Mouse (Mus musculus) testis, adult 2 months (tissue): ENCODE results near the gene Dusp2. TPM values are rescaled to one million over a fixed set of nuclear protein-coding genes. Genes with fewer than 3 reads are reported as not detected.

Experiments
- H3K27ac ChIP-seq: fragments of 200-500 bp; 2 replicates; pipeline ENCODE4 v1.5.1; 2012; ENCODE audit warnings: low read depth, low read length; ENCODE audit not compliant: control insufficient read depth, insufficient read depth
- H3K27me3 ChIP-seq: fragments of 200-500 bp; 2 replicates; pipeline ENCODE4 v1.6.1; 2012; ENCODE audit warnings: mild to moderate bottlenecking, low read length, moderate library complexity; ENCODE audit not compliant: control insufficient read depth, insufficient read depth
- H3K36me3 ChIP-seq: fragments of 200-500 bp; 2 replicates; pipeline ENCODE4 v1.6.1; 2012; ENCODE audit warnings: mild to moderate bottlenecking, low read length; ENCODE audit not compliant: control insufficient read depth, insufficient read depth
- H3K4me1 ChIP-seq: fragments of 200-500 bp; 2 replicates; pipeline ENCODE4 v1.6.1; 2012; ENCODE audit warnings: low read length; ENCODE audit not compliant: control insufficient read depth, insufficient read depth
- H3K4me3 ChIP-seq: fragments of 200-500 bp; 2 replicates; pipeline ENCODE4 v1.5.1; 2012; ENCODE audit warnings: low read depth, mild to moderate bottlenecking, low read length, moderate library complexity, mixed read lengths; ENCODE audit not compliant: control insufficient read depth
- CTCF ChIP-seq: fragments of 200-500 bp; IDR thresholded peaks from 2 replicates; pipeline ENCODE4 v1.5.1; 2012; ENCODE audit warnings: low read depth, mild to moderate bottlenecking, inconsistent platforms, low read length, moderate library complexity; ENCODE audit not compliant: control insufficient read depth, insufficient read depth, insufficient replicate concordance
- POLR2A ChIP-seq: fragments of 200-500 bp; IDR thresholded peaks from 2 replicates; pipeline ENCODE4 v1.6.1; 2012; ENCODE audit warnings: low read depth, mild to moderate bottlenecking, inconsistent platforms, low read length, moderate library complexity; ENCODE audit not compliant: control insufficient read depth
- polyA plus RNA-seq: library from polyadenylated mRNA; depleted of rRNA; stranded (reverse); fragments of >200 nt; gene quantifications from 2 replicates; pipeline ENCODE4 v1.2.3, GENCODE M21; 2012

The Dusp2 gene
- polyA plus RNA-seq, 1 experiment, result 6.7 TPM

- Histone ChIP-seq H3K27ac (no peak overlapping the region), H3K4me1 (no peaks in the 10 kb centered on the region), H3K36me3 (no peaks in the 10 kb centered on the region), H3K4me3 (no peak overlapping the region), H3K27me3 (no peaks in the 10 kb centered on the region)
- no peak for TF ChIP-seq CTCF
- TF ChIP-seq POLR2A, result no peak
These were observed 10.4 kb downstream of the Dusp2 start for GRCm38 (mm10) chr2:127346334-127346733.

GRCm38 (mm10) chr2:127347147-127347985 lies 11.4 kb downstream of the Dusp2 start:
- H3K4me1 ChIP-seq, result no peaks in the 10 kb centered on the region
- no peaks in the 10 kb centered on the region for H3K27me3 ChIP-seq
- no peak overlapping the region for H3K27ac ChIP-seq
- H3K4me3 ChIP-seq, result no peak overlapping the region
- no peaks in the 10 kb centered on the region for H3K36me3 ChIP-seq
- TF ChIP-seq POLR2A (no peak), CTCF (no peak)

GRCm38 (mm10) chr2:127353881-127354280 lies 17.9 kb downstream of the Dusp2 start:
- Histone ChIP-seq H3K36me3 (no peaks in the 10 kb centered on the region), H3K27ac (no peak overlapping the region), H3K27me3 (no peaks in the 10 kb centered on the region), H3K4me1 (no peaks in the 10 kb centered on the region), H3K4me3 (no peak overlapping the region)
- TF ChIP-seq CTCF, result no peak
- TF ChIP-seq POLR2A, result no peak

GRCm38 (mm10) chr2:127362459-127363281 lies 26.7 kb downstream of the Dusp2 start, which contains the start of gene Adra2b:
Gene Adra2b (plus strand): TSS chr2:127363208.
- TF ChIP-seq CTCF (peak; percentile 75; the same call in 1 of the 2 replicates), POLR2A (no peak)
- Histone ChIP-seq H3K27me3 (no peaks in the 10 kb centered on the region), H3K4me1 (peaks cover 7% of the 10 kb centered on the region), H3K36me3 (no peaks in the 10 kb centered on the region), H3K27ac (no peak within 1 kb of the TSS), H3K4me3 (peak within 1 kb of the TSS; percentile 67)

- H3K27ac ChIP-seq, result no peak overlapping the region
- TF ChIP-seq CTCF, result no peak
- TF ChIP-seq POLR2A, result no peak
- no peaks in the 10 kb centered on the region for H3K27me3 ChIP-seq
- peaks cover 7% of the 10 kb centered on the region for H3K4me1 ChIP-seq
- no peaks in the 10 kb centered on the region for H3K36me3 ChIP-seq
- peak overlapping the region; percentile 67 for H3K4me3 ChIP-seq
These were observed 27.3 kb downstream of the Dusp2 start for GRCm38 (mm10) chr2:127363282-127363652.

- H3K36me3 ChIP-seq, result no peaks in the 10 kb centered on the region
- H3K4me3 ChIP-seq, result peak overlapping the region; percentile 67
- H3K27ac ChIP-seq, result no peak overlapping the region
- TF ChIP-seq POLR2A (no peak), CTCF (no peak)
- no peaks in the 10 kb centered on the region for H3K27me3 ChIP-seq
- H3K4me1 ChIP-seq, result peaks cover 7% of the 10 kb centered on the region
These were observed 27.7 kb downstream of the Dusp2 start for GRCm38 (mm10) chr2:127363696-127364095.

GRCm38 (mm10) chr2:127364452-127364851 lies 28.5 kb downstream of the Dusp2 start:
- H3K36me3 ChIP-seq, result no peaks in the 10 kb centered on the region
- TF ChIP-seq POLR2A, result no peak
- TF ChIP-seq CTCF, result no peak
- H3K4me3 ChIP-seq, result no peak overlapping the region
- H3K27me3 ChIP-seq, result no peaks in the 10 kb centered on the region
- no peak overlapping the region for H3K27ac ChIP-seq
- H3K4me1 ChIP-seq, result peaks cover 7% of the 10 kb centered on the region
